Mouse (Mus musculus) erythroblast, adult 5-6 weeks (primary cell): Measurements from ENCODE around the gene A230050P20Rik. TPM values are rescaled to one million over a fixed set of nuclear protein-coding genes. Genes with fewer than 3 reads are reported as not detected.
A peak's percentile ranks its signal among the peaks of the same experiment; 100 is the strongest.

ENCODE experiments used
- ATAC-seq: replicated peaks from 2 replicates; pipeline ENCODE4 v1.8.0; 2016; ENCODE audit warnings: moderate number of reproducible peaks, mild to moderate bottlenecking, moderate TSS enrichment, inconsistent platforms; ENCODE audit not compliant: poor library complexity, low FRiP score, severe bottlenecking
- total RNA-seq, 2 experiments: library from RNA; stranded (forward) in 1 of 2; stranded (reverse) in 1 of 2; fragments of 150-400 nt in 1 of 2; fragments of 200-764, 138-1000 nt in 1 of 2; gene quantifications; 2 replicates each; pipeline versions ENCODE4 v1.2.3 to v1.2.4; 2015 to 2017; ENCODE audit warnings: low replicate concordance in 2 of 2

Gene A230050P20Rik
- total RNA-seq, 2 experiments from 2014 or later = 1.5 to 4.9 TPM

- no peak for ATAC-seq
Measured at GRCm38 (mm10) chr9:20891339-20892103, 23.1 kb downstream of the A230050P20Rik start.

- no peak for ATAC-seq
Measured at GRCm38 (mm10) chr9:20892104-20892653, 23.7 kb downstream of the A230050P20Rik start.

- no peak for ATAC-seq
Measured at GRCm38 (mm10) chr9:20893069-20893468, 24.6 kb downstream of the A230050P20Rik start.

GRCm38 (mm10) chr9:20893590-20894343 lies 25.3 kb downstream of the A230050P20Rik start:
- ATAC-seq = no peak

- ATAC-seq = no peak
Measured at GRCm38 (mm10) chr9:20894629-20895028, 26.2 kb downstream of the A230050P20Rik start.

- ATAC-seq = no peak
Measured at GRCm38 (mm10) chr9:20895382-20895781, 26.9 kb downstream of the A230050P20Rik start.

- peak; percentile 29 for ATAC-seq
Measured at GRCm38 (mm10) chr9:20897736-20898510, 29.5 kb downstream of the A230050P20Rik start.

- peak; percentile 86 for ATAC-seq
Measured at GRCm38 (mm10) chr9:20898511-20899073, 30.1 kb downstream of the A230050P20Rik start, which contains the start of gene Eif3g. Gene Eif3g (minus strand): TSS chr9:20898623.

- peak; percentile 57 for ATAC-seq
Measured at GRCm38 (mm10) chr9:20901466-20902173, 33.2 kb downstream of the A230050P20Rik start.

- no peak for ATAC-seq
Measured at GRCm38 (mm10) chr9:20902174-20902491, 33.7 kb downstream of the A230050P20Rik start.

- ATAC-seq = no peak
Measured at GRCm38 (mm10) chr9:20909948-20910347, 41.5 kb downstream of the A230050P20Rik start.

GRCm38 (mm10) chr9:20916160-20916559 lies 47.7 kb downstream of the A230050P20Rik start:
- ATAC-seq = peak; percentile 68

GRCm38 (mm10) chr9:20923258-20923657 lies 54.8 kb downstream of the A230050P20Rik start:
- ATAC-seq = no peak

Other genes with a start within 250 kb of the A230050P20Rik start
- 139 and 174 TPM in 2 replicates for gene Ubl5, start 225.8 kb upstream of the A230050P20Rik start, total RNA-seq (2015; ENCODE audit: low replicate concordance)
- 32.8 and 53.8 TPM in 2 replicates for gene Ubl5, start 225.8 kb upstream of the A230050P20Rik start, total RNA-seq (2017; ENCODE audit: low replicate concordance)
- 7.5 and 18.8 TPM in 2 replicates for gene Fbxl12, start 223.9 kb upstream of the A230050P20Rik start, total RNA-seq (2015; ENCODE audit: low replicate concordance)
- gene Fbxl12, start 223.9 kb upstream of the A230050P20Rik start, total RNA-seq (2017; ENCODE audit: low replicate concordance) = 2.3 and 3.2 TPM in 2 replicates
- 4.2 and 4.6 TPM in 2 replicates for gene Pin1, start 216.5 kb upstream of the A230050P20Rik start, total RNA-seq (2015; ENCODE audit: low replicate concordance)
- 2.1 and 3.8 TPM in 2 replicates for gene Pin1, start 216.5 kb upstream of the A230050P20Rik start, total RNA-seq (2017; ENCODE audit: low replicate concordance)
- gene Olfm2, start 122.3 kb upstream of the A230050P20Rik start, total RNA-seq (2015; ENCODE audit: low replicate concordance) = not detected in 2 replicates
- gene Olfm2, start 122.3 kb upstream of the A230050P20Rik start, total RNA-seq (2017; ENCODE audit: low replicate concordance) = not detected in 2 replicates
- not detected in 2 replicates for gene Col5a3, start 53.6 kb upstream of the A230050P20Rik start, total RNA-seq (2015; ENCODE audit: low replicate concordance)
- 0.26 TPM in 1 of 2 replicates, not detected in the other for gene Col5a3, start 53.6 kb upstream of the A230050P20Rik start, total RNA-seq (2017; ENCODE audit: low replicate concordance)
- not detected in 2 replicates for gene Rdh8, start 50.1 kb upstream of the A230050P20Rik start, total RNA-seq (2015; ENCODE audit: low replicate concordance)
- gene Rdh8, start 50.1 kb upstream of the A230050P20Rik start, total RNA-seq (2017; ENCODE audit: low replicate concordance) = not detected in 2 replicates
- gene Angptl6, start 11.1 kb downstream of the A230050P20Rik start, total RNA-seq (2015; ENCODE audit: low replicate concordance) = not detected in 2 replicates
- not detected in 2 replicates for gene Angptl6, start 11.1 kb downstream of the A230050P20Rik start, total RNA-seq (2017; ENCODE audit: low replicate concordance)
- gene Ppan, start 19.5 kb downstream of the A230050P20Rik start, total RNA-seq (2015; ENCODE audit: low replicate concordance) = 2.3 and 9.8 TPM in 2 replicates
- gene Ppan, start 19.5 kb downstream of the A230050P20Rik start, total RNA-seq (2017; ENCODE audit: low replicate concordance) = 13.0 and 15.4 TPM in 2 replicates
- gene Eif3g, start 30.0 kb downstream of the A230050P20Rik start, total RNA-seq (2015; ENCODE audit: low replicate concordance) = 26.3 and 41.0 TPM in 2 replicates
- 23.2 and 23.7 TPM in 2 replicates for gene Eif3g, start 30.0 kb downstream of the A230050P20Rik start, total RNA-seq (2017; ENCODE audit: low replicate concordance)
- 28.1 and 47.9 TPM in 2 replicates for gene Dnmt1, start 91.2 kb downstream of the A230050P20Rik start, total RNA-seq (2015; ENCODE audit: low replicate concordance)
- 69.1 and 92.4 TPM in 2 replicates for gene Dnmt1, start 91.2 kb downstream of the A230050P20Rik start, total RNA-seq (2017; ENCODE audit: low replicate concordance)
- 0.84 and 1.5 TPM in 2 replicates for gene S1pr2, start 108.1 kb downstream of the A230050P20Rik start, total RNA-seq (2015; ENCODE audit: low replicate concordance)
- gene S1pr2, start 108.1 kb downstream of the A230050P20Rik start, total RNA-seq (2017; ENCODE audit: low replicate concordance) = 0.17 and 0.56 TPM in 2 replicates
- 7.9 and 19.0 TPM in 2 replicates for gene Mrpl4, start 134.1 kb downstream of the A230050P20Rik start, total RNA-seq (2015; ENCODE audit: low replicate concordance)
- gene Mrpl4, start 134.1 kb downstream of the A230050P20Rik start, total RNA-seq (2017; ENCODE audit: low replicate concordance) = 6.8 and 11.4 TPM in 2 replicates
- gene Icam1, start 147.3 kb downstream of the A230050P20Rik start, total RNA-seq (2015; ENCODE audit: low replicate concordance) = 0.84 and 1.2 TPM in 2 replicates
- 2.2 and 2.3 TPM in 2 replicates for gene Icam1, start 147.3 kb downstream of the A230050P20Rik start, total RNA-seq (2017; ENCODE audit: low replicate concordance)
- 39.2 and 40.8 TPM in 2 replicates for gene Icam4, start 160.7 kb downstream of the A230050P20Rik start, total RNA-seq (2015; ENCODE audit: low replicate concordance)
- gene Icam4, start 160.7 kb downstream of the A230050P20Rik start, total RNA-seq (2017; ENCODE audit: low replicate concordance) = 20.6 and 35.8 TPM in 2 replicates
- gene Icam5, start 163.4 kb downstream of the A230050P20Rik start, total RNA-seq (2015; ENCODE audit: low replicate concordance) = 0.58 TPM in 1 of 2 replicates, not detected in the other
- gene Icam5, start 163.4 kb downstream of the A230050P20Rik start, total RNA-seq (2017; ENCODE audit: low replicate concordance) = 4.7 and 5.4 TPM in 2 replicates
- gene Zglp1, start 198.5 kb downstream of the A230050P20Rik start, total RNA-seq (2015; ENCODE audit: low replicate concordance) = not detected in 2 replicates
- gene Zglp1, start 198.5 kb downstream of the A230050P20Rik start, total RNA-seq (2017; ENCODE audit: low replicate concordance) = not detected in 2 replicates
- gene Gm49373, start 204.5 kb downstream of the A230050P20Rik start, total RNA-seq (2015; ENCODE audit: low replicate concordance) = 2.3 TPM in 1 of 2 replicates, not detected in the other
- not detected in 2 replicates for gene Gm49373, start 204.5 kb downstream of the A230050P20Rik start, total RNA-seq (2017; ENCODE audit: low replicate concordance)
- 8.4 TPM in 1 of 2 replicates, not detected in the other for gene Fdx1l, start 205.0 kb downstream of the A230050P20Rik start, total RNA-seq (2015; ENCODE audit: low replicate concordance)
- gene Fdx1l, start 205.0 kb downstream of the A230050P20Rik start, total RNA-seq (2017; ENCODE audit: low replicate concordance) = 1.4 and 13.7 TPM in 2 replicates
- gene Gm38431, start 223.4 kb downstream of the A230050P20Rik start, total RNA-seq (2015; ENCODE audit: low replicate concordance) = 19.4 and 20.9 TPM in 2 replicates
- 1.8 and 3.6 TPM in 2 replicates for gene Gm38431, start 223.4 kb downstream of the A230050P20Rik start, total RNA-seq (2017; ENCODE audit: low replicate concordance)
- 4.0 and 11.7 TPM in 2 replicates for gene Raver1, start 223.4 kb downstream of the A230050P20Rik start, total RNA-seq (2015; ENCODE audit: low replicate concordance)
- 3.8 and 7.8 TPM in 2 replicates for gene Raver1, start 223.4 kb downstream of the A230050P20Rik start, total RNA-seq (2017; ENCODE audit: low replicate concordance)